ENCODE assay signal across 21 mouse cellular contexts in the genomic region with DNA sequence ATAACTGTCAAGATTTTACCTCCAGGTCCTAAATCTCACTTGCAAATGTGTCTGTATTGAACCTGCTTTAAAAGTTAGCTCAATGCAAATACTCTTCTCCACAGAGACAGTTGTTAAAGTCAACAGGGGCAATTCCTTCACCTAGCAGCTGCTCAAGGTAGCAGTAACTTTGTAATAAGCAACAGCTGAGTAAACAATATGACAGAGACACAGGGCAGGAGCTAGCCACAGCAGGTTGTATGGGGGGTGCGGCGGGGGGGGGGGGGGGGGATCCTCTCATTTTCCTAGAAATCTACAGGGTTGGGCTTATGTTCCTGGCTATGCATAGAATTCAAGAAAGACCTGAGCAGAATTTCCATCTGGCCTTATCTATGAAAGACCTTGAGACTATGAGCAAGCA.
"Had no signal": no experiment of that assay in that cellular context is flagged by ENCODE, and none has a peak within 500 bp of the region (broad histone marks: within the 10 kb centered on the region; RNA-seq: fewer than 3 reads in every experiment).

No protein-coding gene starts in this region.

- H3K27me3 ChIP-seq: kidney, embryonic 15.5 days; limb, embryonic 13.5 days; liver, embryonic 12.5 days; liver, embryonic 15.5 days; midbrain, embryonic 12.5 days; midbrain, embryonic 15.5 days; neural tube, embryonic 12.5 days; neural tube, embryonic 15.5 days had no signal

- H3K36me3 ChIP-seq: kidney, embryonic 15.5 days; limb, embryonic 10.5 days; limb, embryonic 13.5 days; liver, embryonic 12.5 days; liver, embryonic 15.5 days; midbrain, embryonic 12.5 days; midbrain, embryonic 15.5 days; neural tube, embryonic 12.5 days; neural tube, embryonic 15.5 days had no signal

- H3K9ac ChIP-seq: kidney, embryonic 15.5 days; limb, embryonic 13.5 days; liver, embryonic 12.5 days; liver, embryonic 15.5 days; midbrain, embryonic 12.5 days; midbrain, embryonic 15.5 days; neural tube, embryonic 12.5 days; neural tube, embryonic 15.5 days had no signal

- H3K9me3 ChIP-seq: kidney, embryonic 15.5 days; limb, embryonic 10.5 days; liver, embryonic 12.5 days; liver, embryonic 15.5 days; midbrain, embryonic 12.5 days; midbrain, embryonic 15.5 days; neural tube, embryonic 12.5 days; neural tube, embryonic 15.5 days had no signal

- H3K27ac ChIP-seq: kidney, embryonic 15.5 days; limb, embryonic 10.5 days; limb, embryonic 13.5 days; liver, embryonic 12.5 days; liver, embryonic 15.5 days; midbrain, embryonic 12.5 days; midbrain, embryonic 15.5 days; neural tube, embryonic 12.5 days; neural tube, embryonic 15.5 days had no signal

- DNase-seq: kidney, adult 8-10 months; kidney, postnatal 10 days; kidney, postnatal 36 days; liver; lung, adult 18-20 months; lung, postnatal 14 days; lung, postnatal 4 days; right cerebral cortex, adult 18-20 months; right cerebral cortex, postnatal 14 days; right cerebral cortex, postnatal 4 days; thymus, adult 18-20 months; thymus, postnatal 36 days had no signal

- H3K4me2 ChIP-seq: kidney, embryonic 15.5 days; limb, embryonic 13.5 days; liver, embryonic 12.5 days; liver, embryonic 15.5 days; midbrain, embryonic 12.5 days; midbrain, embryonic 15.5 days; neural tube, embryonic 12.5 days; neural tube, embryonic 15.5 days had no signal

- ATAC-seq: liver, embryonic 12.5 days; midbrain, embryonic 15.5 days had no signal

- H3K4me3 ChIP-seq: kidney, embryonic 15.5 days; limb, embryonic 10.5 days; limb, embryonic 13.5 days; liver, embryonic 12.5 days; liver, embryonic 15.5 days; midbrain, embryonic 12.5 days; midbrain, embryonic 15.5 days; neural tube, embryonic 12.5 days; neural tube, embryonic 15.5 days had no signal

- H3K4me1 ChIP-seq: kidney, embryonic 15.5 days; limb, embryonic 10.5 days; limb, embryonic 13.5 days; liver, embryonic 12.5 days; liver, embryonic 15.5 days; midbrain, embryonic 12.5 days; midbrain, embryonic 15.5 days; neural tube, embryonic 12.5 days; neural tube, embryonic 15.5 days had no signal
